Mouse (Mus musculus): ENCODE measurements at regions not wholly inside any gene's neighbourhood (a gene's known extent, or its start where the extent isn't known, plus 50 kb on each side); places are given as distances from the start of the nearest gene placed in this dataset.

DNA sequence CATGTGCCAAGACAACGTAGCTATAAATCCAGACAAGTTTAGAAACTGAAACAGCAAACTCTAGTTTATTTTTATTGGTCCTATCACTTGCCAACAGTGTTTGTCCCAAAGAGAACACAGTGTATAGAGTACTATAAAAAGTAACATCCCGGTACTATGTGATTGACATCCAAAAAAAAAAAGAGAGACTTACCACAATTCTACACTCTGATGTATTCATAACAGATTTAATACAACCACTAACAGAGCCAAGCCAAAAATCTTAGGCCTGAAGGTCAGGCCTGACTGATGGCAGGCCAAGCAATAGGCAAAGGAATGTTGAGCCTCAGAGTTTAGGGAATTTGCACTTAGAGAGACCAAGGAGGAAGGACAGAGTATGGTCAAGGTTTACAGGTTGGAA, 495.9 kb upstream of the Adamts5 start:
- 54% methylated on average over 2 of the region's 2 CpGs for WGBS
- no peaks in the 10 kb centered on the region for H3K27me3 ChIP-seq (ENCODE audit: control insufficient read depth, insufficient read depth, low read length)
- H3K4me3 ChIP-seq (ENCODE audit: low read depth, low read length), result no peak overlapping the region
- H3K36me3 ChIP-seq (ENCODE audit: control insufficient read depth, insufficient read depth, low read length), result no peaks in the 10 kb centered on the region
- TF ChIP-seq CTCF (IDR thresholded peaks at IDR 0.05; ENCODE audit: extremely low read depth, insufficient read length, insufficient replicate concordance, low read depth, low read length) (no peak), POLR2A (IDR thresholded peaks at IDR 0.05; ENCODE audit: low read depth, low read length) (no peak)
- H3K4me1 ChIP-seq (ENCODE audit: control insufficient read depth, insufficient read depth, insufficient read length, low read length), result no peaks in the 10 kb centered on the region
- H3K27ac ChIP-seq (ENCODE audit: insufficient read depth, low read depth, low read length), result no peak overlapping the region

DNA sequence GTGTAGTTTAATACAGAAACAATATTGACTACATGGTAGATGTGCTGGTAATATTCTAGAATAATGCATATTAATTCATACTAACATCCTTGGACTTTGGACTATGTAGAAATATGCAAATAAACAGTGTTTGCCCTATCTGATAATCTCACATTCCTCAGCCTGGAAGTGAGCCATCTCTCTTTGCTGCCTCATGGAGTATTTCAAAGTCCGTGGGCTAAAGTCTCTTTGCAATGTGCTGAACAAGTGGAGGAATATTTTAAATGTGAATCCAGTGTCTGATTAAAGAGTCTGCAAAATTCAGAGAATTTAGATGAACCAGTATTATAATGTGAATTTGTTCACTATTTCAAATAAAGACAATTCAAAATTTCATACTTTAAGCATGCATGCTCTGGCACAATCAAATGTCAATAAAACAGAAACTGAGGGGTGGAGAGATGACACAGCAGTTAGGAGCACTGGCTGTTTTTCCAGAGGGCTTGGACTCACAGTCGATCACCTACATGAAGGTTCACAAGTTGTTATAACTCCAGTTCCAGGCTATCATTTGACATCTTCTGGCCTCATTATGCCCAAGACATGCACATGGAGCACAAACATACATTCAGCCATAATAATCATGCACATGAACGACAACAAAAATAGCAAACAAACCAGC, 487.6 kb upstream of the Adamts5 start:
- Histone ChIP-seq H3K27me3 (ENCODE audit: control insufficient read depth, insufficient read depth, low read length) (no peaks in the 10 kb centered on the region), H3K4me1 (ENCODE audit: control insufficient read depth, insufficient read depth, insufficient read length, low read length) (no peaks in the 10 kb centered on the region), H3K27ac (ENCODE audit: insufficient read depth, low read depth, low read length) (no peak overlapping the region), H3K36me3 (ENCODE audit: control insufficient read depth, insufficient read depth, low read length) (no peaks in the 10 kb centered on the region), H3K4me3 (ENCODE audit: low read depth, low read length) (no peak overlapping the region)
- 35% methylated on average over 3 of the region's 3 CpGs for WGBS
- no peak for TF ChIP-seq CTCF (IDR thresholded peaks at IDR 0.05; ENCODE audit: extremely low read depth, insufficient read length, insufficient replicate concordance, low read depth, low read length)
- TF ChIP-seq POLR2A (IDR thresholded peaks at IDR 0.05; ENCODE audit: low read depth, low read length), result no peak

DNA sequence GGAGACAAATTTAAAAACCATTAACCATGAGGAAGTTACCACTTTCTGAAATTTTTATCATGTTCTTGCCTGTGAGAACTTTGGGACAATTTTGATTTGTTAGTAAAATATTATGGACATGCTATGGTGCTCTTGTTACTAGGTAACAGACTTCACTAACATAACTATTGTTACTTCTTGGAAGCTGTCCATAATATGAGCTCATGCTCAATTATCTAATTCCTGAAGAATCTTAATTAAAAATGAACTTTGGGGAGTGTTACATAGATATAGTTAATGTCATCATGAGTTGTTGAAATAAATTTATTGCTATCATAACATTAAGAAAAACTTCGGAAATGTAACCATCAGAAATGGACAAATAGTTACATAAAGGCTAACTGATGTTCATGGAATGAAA, 486.5 kb upstream of the Adamts5 start:
- Histone ChIP-seq H3K27ac (ENCODE audit: insufficient read depth, low read depth, low read length) (no peak overlapping the region), H3K36me3 (ENCODE audit: control insufficient read depth, insufficient read depth, low read length) (no peaks in the 10 kb centered on the region), H3K4me1 (ENCODE audit: control insufficient read depth, insufficient read depth, insufficient read length, low read length) (no peaks in the 10 kb centered on the region), H3K27me3 (ENCODE audit: control insufficient read depth, insufficient read depth, low read length) (no peaks in the 10 kb centered on the region), H3K4me3 (ENCODE audit: low read depth, low read length) (no peak overlapping the region)
- 77% methylated on average over 1 of the region's 1 CpGs for WGBS
- TF ChIP-seq CTCF (IDR thresholded peaks at IDR 0.05; ENCODE audit: extremely low read depth, insufficient read length, insufficient replicate concordance, low read depth, low read length), result no peak
- TF ChIP-seq POLR2A (IDR thresholded peaks at IDR 0.05; ENCODE audit: low read depth, low read length), result no peak

DNA sequence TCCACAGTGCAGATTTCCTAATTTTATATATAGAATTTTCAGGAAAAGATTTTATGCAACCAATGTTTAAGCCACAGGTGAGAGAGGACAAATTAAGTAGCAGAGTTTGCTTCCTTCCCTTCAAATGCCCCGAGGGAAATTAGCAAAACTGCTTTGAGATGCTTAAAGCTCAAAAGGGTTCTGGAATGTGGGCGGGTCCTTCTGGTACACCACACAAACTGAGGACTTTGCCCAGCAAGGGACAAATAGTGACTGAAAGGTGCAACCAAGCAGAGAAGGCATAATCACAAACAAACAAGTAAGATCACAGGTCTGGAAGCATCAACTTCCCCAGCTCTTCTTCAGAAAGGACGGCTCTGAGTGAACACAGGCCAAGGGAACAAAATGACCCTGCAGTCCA, 476.4 kb upstream of the Adamts5 start:
- Histone ChIP-seq H3K27ac (ENCODE audit: insufficient read depth, low read depth, low read length) (no peak overlapping the region), H3K4me3 (ENCODE audit: low read depth, low read length) (no peak overlapping the region), H3K4me1 (ENCODE audit: control insufficient read depth, insufficient read depth, insufficient read length, low read length) (no peaks in the 10 kb centered on the region), H3K27me3 (ENCODE audit: control insufficient read depth, insufficient read depth, low read length) (no peaks in the 10 kb centered on the region), H3K36me3 (ENCODE audit: control insufficient read depth, insufficient read depth, low read length) (no peaks in the 10 kb centered on the region)
- 48% methylated on average over 3 of the region's 3 CpGs for WGBS
- TF ChIP-seq POLR2A (IDR thresholded peaks at IDR 0.05; ENCODE audit: low read depth, low read length) (no peak), CTCF (IDR thresholded peaks at IDR 0.05; ENCODE audit: extremely low read depth, insufficient read length, insufficient replicate concordance, low read depth, low read length) (no peak)

DNA sequence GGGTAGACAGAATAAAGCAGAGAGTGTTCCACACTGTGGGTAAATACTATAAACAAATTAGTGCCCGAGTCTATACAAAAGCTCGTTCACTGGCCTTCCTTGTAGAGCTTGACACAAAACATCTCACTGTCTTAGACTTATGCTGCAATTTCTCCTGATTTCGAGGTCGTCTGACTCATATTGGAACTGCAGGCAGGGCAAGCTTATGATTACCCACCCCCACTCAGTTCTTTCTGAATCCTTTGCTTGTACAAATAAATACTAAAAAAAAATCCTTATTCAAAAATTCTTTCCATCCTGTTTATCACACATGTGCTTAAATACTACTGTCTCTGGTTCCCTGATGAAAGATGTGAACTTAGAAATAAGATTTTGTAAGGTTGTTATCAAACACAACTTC, 470.0 kb upstream of the Adamts5 start:
- TF ChIP-seq POLR2A (IDR thresholded peaks at IDR 0.05; ENCODE audit: low read depth, low read length) (no peak), CTCF (IDR thresholded peaks at IDR 0.05; ENCODE audit: extremely low read depth, insufficient read length, insufficient replicate concordance, low read depth, low read length) (no peak)
- no peaks in the 10 kb centered on the region for H3K4me1 ChIP-seq (ENCODE audit: control insufficient read depth, insufficient read depth, insufficient read length, low read length)
- H3K4me3 ChIP-seq (ENCODE audit: low read depth, low read length), result no peak overlapping the region
- WGBS, result 59% methylated on average over 4 of the region's 4 CpGs
- H3K36me3 ChIP-seq (ENCODE audit: control insufficient read depth, insufficient read depth, low read length), result no peaks in the 10 kb centered on the region
- no peak overlapping the region for H3K27ac ChIP-seq (ENCODE audit: insufficient read depth, low read depth, low read length)
- no peaks in the 10 kb centered on the region for H3K27me3 ChIP-seq (ENCODE audit: control insufficient read depth, insufficient read depth, low read length)

DNA sequence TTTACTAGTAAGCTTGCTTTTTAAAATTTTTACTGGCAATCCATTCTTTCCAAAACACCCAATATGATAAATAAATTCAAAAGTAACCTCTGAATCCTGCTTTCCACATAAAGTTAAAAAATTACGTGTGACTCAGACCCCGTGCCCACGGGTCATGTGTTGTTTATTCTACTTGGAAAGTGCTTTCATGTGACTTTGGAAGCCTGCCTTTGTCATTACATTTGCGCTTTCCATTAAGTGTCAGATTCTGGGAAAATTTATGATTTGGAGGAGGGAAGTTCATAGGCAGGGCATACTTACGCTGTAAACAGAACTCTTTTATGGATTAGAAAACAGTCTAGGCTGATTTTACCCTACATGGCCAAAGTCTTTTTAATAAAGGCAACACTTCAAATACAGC, 466.8 kb upstream of the Adamts5 start:
- H3K27ac ChIP-seq (ENCODE audit: insufficient read depth, low read depth, low read length), result no peak overlapping the region
- no peaks in the 10 kb centered on the region for H3K36me3 ChIP-seq (ENCODE audit: control insufficient read depth, insufficient read depth, low read length)
- TF ChIP-seq CTCF (IDR thresholded peaks at IDR 0.05; ENCODE audit: extremely low read depth, insufficient read length, insufficient replicate concordance, low read depth, low read length), result no peak
- TF ChIP-seq POLR2A (IDR thresholded peaks at IDR 0.05; ENCODE audit: low read depth, low read length), result no peak
- no peaks in the 10 kb centered on the region for H3K27me3 ChIP-seq (ENCODE audit: control insufficient read depth, insufficient read depth, low read length)
- H3K4me1 ChIP-seq (ENCODE audit: control insufficient read depth, insufficient read depth, insufficient read length, low read length), result no peaks in the 10 kb centered on the region
- 72% methylated on average over 5 of the region's 5 CpGs for WGBS
- H3K4me3 ChIP-seq (ENCODE audit: low read depth, low read length), result no peak overlapping the region

DNA sequence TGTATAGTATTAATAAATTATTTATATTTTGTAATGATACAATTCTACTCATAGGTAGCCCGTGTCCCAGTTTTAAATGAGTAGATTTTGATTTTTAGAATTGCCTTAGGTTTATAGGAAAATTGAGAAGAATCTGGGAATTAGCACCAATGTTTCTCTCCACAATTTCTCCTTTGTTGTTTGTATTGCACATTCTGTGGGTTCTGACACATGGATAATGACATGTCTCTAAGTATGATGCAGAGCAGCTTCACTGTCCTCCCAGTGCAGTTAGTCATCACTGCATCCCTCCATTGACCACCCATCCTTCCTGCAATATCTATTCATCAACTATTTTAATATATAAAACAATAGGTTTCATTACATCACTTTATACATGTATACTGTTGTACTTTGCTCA, 464.6 kb upstream of the Adamts5 start:
- Histone ChIP-seq H3K36me3 (ENCODE audit: control insufficient read depth, insufficient read depth, low read length) (no peaks in the 10 kb centered on the region), H3K27me3 (ENCODE audit: control insufficient read depth, insufficient read depth, low read length) (no peaks in the 10 kb centered on the region), H3K4me1 (ENCODE audit: control insufficient read depth, insufficient read depth, insufficient read length, low read length) (no peaks in the 10 kb centered on the region), H3K4me3 (ENCODE audit: low read depth, low read length) (no peak overlapping the region), H3K27ac (ENCODE audit: insufficient read depth, low read depth, low read length) (no peak overlapping the region)
- TF ChIP-seq CTCF (IDR thresholded peaks at IDR 0.05; ENCODE audit: extremely low read depth, insufficient read length, insufficient replicate concordance, low read depth, low read length) (no peak), POLR2A (IDR thresholded peaks at IDR 0.05; ENCODE audit: low read depth, low read length) (no peak)
- 83% methylated on average over 1 of the region's 1 CpGs for WGBS
